Mouse (Mus musculus): ENCODE data around the gene Amz1.
A peak's percentile ranks its signal among the peaks of the same experiment; 100 is the strongest.

Gene Amz1

GRCm38 (mm10) chr5:140723822-140724221 lies at the start of gene Amz1:
TSS of gene Amz1 (plus strand) at chr5:140724127.
- DNase-seq (ENCODE audit: low read depth): no peak

- no peak for DNase-seq (ENCODE audit: low read depth)
Measured at GRCm38 (mm10) chr5:140675079-140675478, 48.8 kb upstream of the Amz1 start.

- DNase-seq (ENCODE audit: low read depth): no peak
Measured at GRCm38 (mm10) chr5:140675640-140676039, 48.3 kb upstream of the Amz1 start.

- DNase-seq (ENCODE audit: low read depth): no peak
Measured at GRCm38 (mm10) chr5:140677137-140677536, 46.8 kb upstream of the Amz1 start.

- no peak for DNase-seq (ENCODE audit: low read depth)
Measured at GRCm38 (mm10) chr5:140680051-140680450, 43.9 kb upstream of the Amz1 start.

GRCm38 (mm10) chr5:140680950-140681349 lies 43.0 kb upstream of the Amz1 start:
- DNase-seq (ENCODE audit: low read depth): no peak

GRCm38 (mm10) chr5:140682113-140682512 lies 41.8 kb upstream of the Amz1 start:
- DNase-seq (ENCODE audit: low read depth): no peak

- DNase-seq (ENCODE audit: low read depth): peak; percentile 62
Measured at GRCm38 (mm10) chr5:140684343-140685148, 39.4 kb upstream of the Amz1 start.

- no peak for DNase-seq (ENCODE audit: low read depth)
Measured at GRCm38 (mm10) chr5:140688434-140688833, 35.5 kb upstream of the Amz1 start.

GRCm38 (mm10) chr5:140695987-140696386 lies 27.9 kb upstream of the Amz1 start:
- no peak for DNase-seq (ENCODE audit: low read depth)

- no peak for DNase-seq (ENCODE audit: low read depth)
Measured at GRCm38 (mm10) chr5:140699776-140700175, 24.2 kb upstream of the Amz1 start.

GRCm38 (mm10) chr5:140701661-140702060 lies 22.3 kb upstream of the Amz1 start:
- no peak for DNase-seq (ENCODE audit: low read depth)

- DNase-seq (ENCODE audit: low read depth): peak; percentile 95
Measured at GRCm38 (mm10) chr5:140702103-140702513, 21.8 kb upstream of the Amz1 start, which contains the start of gene Iqce. TSS of gene Iqce (minus strand) at chr5:140702378.

GRCm38 (mm10) chr5:140702618-140703175 lies 21.2 kb upstream of the Amz1 start:
- DNase-seq (ENCODE audit: low read depth): no peak

GRCm38 (mm10) chr5:140703480-140704377 lies 20.2 kb upstream of the Amz1 start:
- DNase-seq (ENCODE audit: low read depth): peak; percentile 70

- DNase-seq (ENCODE audit: low read depth): peak; percentile 100
Measured at GRCm38 (mm10) chr5:140704378-140705251, 19.3 kb upstream of the Amz1 start, which contains the start of gene Brat1. TSS of gene Brat1 (plus strand) at chr5:140705011.

GRCm38 (mm10) chr5:140705501-140706171 lies 18.3 kb upstream of the Amz1 start:
- DNase-seq (ENCODE audit: low read depth): peak; percentile 29

- DNase-seq (ENCODE audit: low read depth): no peak
Measured at GRCm38 (mm10) chr5:140710315-140710714, 13.6 kb upstream of the Amz1 start.

- no peak for DNase-seq (ENCODE audit: low read depth)
Measured at GRCm38 (mm10) chr5:140711040-140711439, 12.9 kb upstream of the Amz1 start.

GRCm38 (mm10) chr5:140720773-140721172 lies 3.2 kb upstream of the Amz1 start:
- DNase-seq (ENCODE audit: low read depth): no peak

- no peak for DNase-seq (ENCODE audit: low read depth)
Measured at GRCm38 (mm10) chr5:140722121-140722520, 1.8 kb upstream of the Amz1 start.
